Mouse (Mus musculus) limb, embryonic 11.5 days (tissue): Measurements from ENCODE around the gene Gzma. TPM values are rescaled to one million over a fixed set of nuclear protein-coding genes. Genes with fewer than 3 reads are reported as not detected.

Experiments used
- ATAC-seq: fragments of 200-750 bp; cut with Nextera tagmentation; 2 replicates; pipeline ENCODE4 v1.8.0; 2017; ENCODE audit warnings: low read depth; ENCODE audit not compliant: insufficient number of reproducible peaks, low FRiP score, low TSS enrichment
- DNase-seq: peaks from one replicate; pipeline ENCODE4 v3.0.0-alpha.2; 2015; ENCODE audit warnings: low spot score
- H3K27ac ChIP-seq: fragments of 300-500 bp; sonication (generic); replicated peaks from 2 replicates; pipeline ENCODE4 v1.5.1; 2014; ENCODE audit warnings: low read depth, mild to moderate bottlenecking, low read length
- H3K27me3 ChIP-seq: fragments of 300-500 bp; sonication (generic); 2 replicates; pipeline ENCODE4 v1.6.1; 2014; ENCODE audit warnings: mild to moderate bottlenecking, low read length, mixed read lengths; ENCODE audit not compliant: control insufficient read depth, insufficient read depth
- H3K36me3 ChIP-seq: fragments of 300-500 bp; sonication (generic); 2 replicates; pipeline ENCODE4 v1.6.1; 2014; ENCODE audit warnings: mild to moderate bottlenecking, low read length, moderate library complexity, mixed read lengths; ENCODE audit not compliant: control insufficient read depth, insufficient read depth
- H3K4me1 ChIP-seq: fragments of 300-500 bp; sonication (generic); 2 replicates; pipeline ENCODE4 v1.6.1; 2014; ENCODE audit warnings: low read length, mixed read lengths; ENCODE audit not compliant: control insufficient read depth, insufficient read depth
- H3K4me2 ChIP-seq: fragments of 300-500 bp; sonication (generic); 2 replicates; pipeline ENCODE4 v1.6.1; 2014; ENCODE audit warnings: low read depth, mild to moderate bottlenecking, moderate library complexity; ENCODE audit not compliant: severe bottlenecking
- H3K4me3 ChIP-seq: fragments of 300-500 bp; sonication (generic); 2 replicates; pipeline ENCODE4 v1.5.1; 2014; ENCODE audit warnings: low read depth, low read length
- H3K9ac ChIP-seq: fragments of 300-500 bp; sonication (generic); 2 replicates; pipeline ENCODE4 v1.6.1; 2014; ENCODE audit warnings: mild to moderate bottlenecking, low read length
- H3K9me3 ChIP-seq: fragments of 300-500 bp; sonication (generic); 2 replicates; pipeline ENCODE4 v1.6.1; 2016; ENCODE audit warnings: low read length; ENCODE audit not compliant: control insufficient read depth
- WGBS: fragments of 180-500 bp; shearing (Covaris S2); extraction: QIAGEN DNeasy Blood & Tissue Kit; methylation state at CpG from one replicate; pipeline ENCODE4 v1.1.7; 2014; 5-methylcytosine and 5-hydroxymethylcytosine counted together
- polyA plus RNA-seq: library from polyadenylated mRNA; unstranded; fragments of >200 nt; fragmentation: Nextera tagmentation; extraction: Ambion mirVana; gene quantifications from 2 replicates; pipeline ENCODE4 v1.2.1, GENCODE M21; 2014

Gene Gzma
- polyA plus RNA-seq, 1 experiment from 2014 or later: not detected

GRCm38 (mm10) chr13:113061746-113062145, 39.0 kb downstream of the Gzma start:
- no peaks in the 10 kb centered on the region for H3K27me3 ChIP-seq
- no peak overlapping the region for H3K27ac ChIP-seq
- ATAC-seq: no peak
- H3K36me3 ChIP-seq: no peaks in the 10 kb centered on the region
- 88% methylated on average over 6 of the region's 6 CpGs for WGBS
- H3K9ac ChIP-seq: no peak overlapping the region
- H3K4me2 ChIP-seq: no peak overlapping the region
- no peak for DNase-seq
- no peaks in the 10 kb centered on the region for H3K9me3 ChIP-seq
- H3K4me3 ChIP-seq: no peak overlapping the region
- H3K4me1 ChIP-seq: no peaks in the 10 kb centered on the region

GRCm38 (mm10) chr13:113055826-113056225, 45.0 kb downstream of the Gzma start:
- ATAC-seq: no peak
- H3K27me3 ChIP-seq: no peaks in the 10 kb centered on the region
- H3K36me3 ChIP-seq: no peaks in the 10 kb centered on the region
- H3K9me3 ChIP-seq: no peaks in the 10 kb centered on the region
- WGBS: 39% methylated on average over 8 of the region's 8 CpGs
- no peaks in the 10 kb centered on the region for H3K4me1 ChIP-seq
- H3K4me3 ChIP-seq: no peak overlapping the region
- no peak overlapping the region for H3K4me2 ChIP-seq
- H3K9ac ChIP-seq: no peak overlapping the region
- no peak for DNase-seq
- no peak overlapping the region for H3K27ac ChIP-seq

- Histone ChIP-seq H3K36me3 (no peaks in the 10 kb centered on the region), H3K27me3 (no peaks in the 10 kb centered on the region), H3K9me3 (no peaks in the 10 kb centered on the region), H3K9ac (no peak overlapping the region), H3K4me3 (no peak overlapping the region), H3K27ac (no peak overlapping the region), H3K4me2 (no peak overlapping the region), H3K4me1 (no peaks in the 10 kb centered on the region)
- no peak for ATAC-seq
- 89% methylated on average over 8 of the region's 8 CpGs for WGBS
- no peak for DNase-seq
Measured at GRCm38 (mm10) chr13:113054230-113054629, 46.6 kb downstream of the Gzma start.

- no peak overlapping the region for H3K27ac ChIP-seq
- no peaks in the 10 kb centered on the region for H3K4me1 ChIP-seq
- ATAC-seq: no peak
- H3K27me3 ChIP-seq: no peaks in the 10 kb centered on the region
- no peak overlapping the region for H3K4me3 ChIP-seq
- H3K9ac ChIP-seq: no peak overlapping the region
- no peak overlapping the region for H3K4me2 ChIP-seq
- no peaks in the 10 kb centered on the region for H3K9me3 ChIP-seq
- peaks cover 5% of the 10 kb centered on the region; the same call in 1 of the 2 replicates for H3K36me3 ChIP-seq
- WGBS: 78% methylated on average over 3 of the region's 3 CpGs
- no peak for DNase-seq
Measured at GRCm38 (mm10) chr13:113047647-113048046, 53.1 kb downstream of the Gzma start.

GRCm38 (mm10) chr13:113047018-113047417, 53.8 kb downstream of the Gzma start:
- no peak overlapping the region for H3K4me2 ChIP-seq

GRCm38 (mm10) chr13:113046211-113046883, 54.4 kb downstream of the Gzma start, which contains the start of gene Gpx8:
Gene Gpx8 (minus strand): TSS chr13:113046410.
- H3K36me3 ChIP-seq: peaks cover 5% of the 10 kb centered on the region; the same call in 1 of the 2 replicates
- no peaks in the 10 kb centered on the region for H3K27me3 ChIP-seq
- peak; percentile 83 for DNase-seq
- H3K4me3 ChIP-seq: peak within 1 kb of the TSS; percentile 52
- no peaks in the 10 kb centered on the region for H3K4me1 ChIP-seq
- peak; percentile 88 for ATAC-seq
- no peaks in the 10 kb centered on the region for H3K9me3 ChIP-seq
- peak within 1 kb of the TSS; percentile 60 for H3K9ac ChIP-seq
- 6% methylated on average over 21 of the region's 21 CpGs for WGBS
- H3K4me2 ChIP-seq: peak within 1 kb of the TSS; percentile 49
- H3K27ac ChIP-seq: no peak within 1 kb of the TSS

More at GRCm38 (mm10) chr13:113047018-113047417, 53.8 kb downstream of the Gzma start:
- no peak overlapping the region for H3K9ac ChIP-seq
- H3K36me3 ChIP-seq: peaks cover 5% of the 10 kb centered on the region; the same call in 1 of the 2 replicates
- no peak overlapping the region for H3K27ac ChIP-seq
- DNase-seq (no peak), ATAC-seq (0 out of 2 replicates have a peak, but pooled peaks have one; percentile 48)
- no peaks in the 10 kb centered on the region for H3K27me3 ChIP-seq
- no peak overlapping the region for H3K4me3 ChIP-seq
- no peaks in the 10 kb centered on the region for H3K9me3 ChIP-seq
- no peaks in the 10 kb centered on the region for H3K4me1 ChIP-seq

- Histone ChIP-seq H3K9me3 (no peaks in the 10 kb centered on the region), H3K36me3 (peaks cover 5% of the 10 kb centered on the region; the same call in 1 of the 2 replicates), H3K27ac (no peak overlapping the region), H3K9ac (peak overlapping the region; percentile 60), H3K27me3 (no peaks in the 10 kb centered on the region), H3K4me1 (no peaks in the 10 kb centered on the region), H3K4me3 (peak overlapping the region; percentile 52), H3K4me2 (peak overlapping the region; percentile 49)
- DNase-seq (peak; percentile 41), ATAC-seq (no peak)
- 27% methylated on average over 18 of the region's 18 CpGs for WGBS
Measured at GRCm38 (mm10) chr13:113045458-113046110, 55.2 kb downstream of the Gzma start.

- Histone ChIP-seq H3K4me2 (peak overlapping the region; percentile 49), H3K9ac (no peak overlapping the region), H3K9me3 (no peaks in the 10 kb centered on the region), H3K36me3 (peaks cover 5% of the 10 kb centered on the region; the same call in 1 of the 2 replicates), H3K27me3 (no peaks in the 10 kb centered on the region), H3K4me3 (peak overlapping the region; percentile 52), H3K27ac (no peak overlapping the region), H3K4me1 (no peaks in the 10 kb centered on the region)
- WGBS: 79% methylated on average over 3 of the region's 3 CpGs
- DNase-seq: no peak
- ATAC-seq: no peak
Measured at GRCm38 (mm10) chr13:113044876-113045275, 55.9 kb downstream of the Gzma start.
